Mouse (Mus musculus) cerebellum, adult 2 months (tissue): ENCODE measurements around the gene Tmem88. TPM values are rescaled to one million over a fixed set of nuclear protein-coding genes. Genes with fewer than 3 reads are reported as not detected.

ENCODE experiments used
- DNase-seq, 2 experiments: peaks; one replicate each; pipeline ENCODE4 v3.0.0; 2021
- H3K27ac ChIP-seq: fragments of 200-500 bp; 2 replicates; pipeline ENCODE4 v1.5.1; 2012; ENCODE audit warnings: low read length, control low read depth, inconsistent platforms; ENCODE audit not compliant: insufficient read depth
- H3K27me3 ChIP-seq: fragments of 200-500 bp; 2 replicates; pipeline ENCODE4 v1.6.1; 2012; ENCODE audit warnings: inconsistent platforms, mild to moderate bottlenecking, low read length, moderate library complexity; ENCODE audit not compliant: control insufficient read depth, insufficient read depth
- H3K4me1 ChIP-seq: fragments of 200-500 bp; 2 replicates; pipeline ENCODE4 v1.6.1; 2011; ENCODE audit warnings: low read length; ENCODE audit not compliant: control insufficient read depth, insufficient read depth
- H3K4me3 ChIP-seq: fragments of 200-500 bp; replicated peaks from 2 replicates; pipeline ENCODE3; 2011; ENCODE audit warnings: mild to moderate bottlenecking, low read depth, low read length, control low read depth; ENCODE audit not compliant: insufficient read depth
- CTCF ChIP-seq: fragments of 200-500 bp; IDR thresholded peaks from 2 replicates; pipeline ENCODE4 v1.5.1; 2011; ENCODE audit warnings: low read depth, mild to moderate bottlenecking, control low read depth, low read length, moderate library complexity, borderline replicate concordance; ENCODE audit not compliant: insufficient read depth
- POLR2A ChIP-seq: fragments of 200-500 bp; IDR thresholded peaks from 2 replicates; pipeline ENCODE4 v1.6.1; 2011; ENCODE audit warnings: low read length, control low read depth, borderline replicate concordance; ENCODE audit not compliant: insufficient read depth
- WGBS: fragments of 180-500 bp; shearing (Covaris S2); methylation state at CpG from one replicate; pipeline ENCODE4 v1.1.7; 2018; 5-methylcytosine and 5-hydroxymethylcytosine counted together
- polyA plus RNA-seq: library from polyadenylated mRNA; depleted of rRNA; stranded (reverse); fragments of >200 nt; gene quantifications from 2 replicates; pipeline ENCODE4 v1.2.3, GENCODE M21; 2012

Tmem88 gene
- polyA plus RNA-seq, 1 experiment, result 6.0 TPM

DNA sequence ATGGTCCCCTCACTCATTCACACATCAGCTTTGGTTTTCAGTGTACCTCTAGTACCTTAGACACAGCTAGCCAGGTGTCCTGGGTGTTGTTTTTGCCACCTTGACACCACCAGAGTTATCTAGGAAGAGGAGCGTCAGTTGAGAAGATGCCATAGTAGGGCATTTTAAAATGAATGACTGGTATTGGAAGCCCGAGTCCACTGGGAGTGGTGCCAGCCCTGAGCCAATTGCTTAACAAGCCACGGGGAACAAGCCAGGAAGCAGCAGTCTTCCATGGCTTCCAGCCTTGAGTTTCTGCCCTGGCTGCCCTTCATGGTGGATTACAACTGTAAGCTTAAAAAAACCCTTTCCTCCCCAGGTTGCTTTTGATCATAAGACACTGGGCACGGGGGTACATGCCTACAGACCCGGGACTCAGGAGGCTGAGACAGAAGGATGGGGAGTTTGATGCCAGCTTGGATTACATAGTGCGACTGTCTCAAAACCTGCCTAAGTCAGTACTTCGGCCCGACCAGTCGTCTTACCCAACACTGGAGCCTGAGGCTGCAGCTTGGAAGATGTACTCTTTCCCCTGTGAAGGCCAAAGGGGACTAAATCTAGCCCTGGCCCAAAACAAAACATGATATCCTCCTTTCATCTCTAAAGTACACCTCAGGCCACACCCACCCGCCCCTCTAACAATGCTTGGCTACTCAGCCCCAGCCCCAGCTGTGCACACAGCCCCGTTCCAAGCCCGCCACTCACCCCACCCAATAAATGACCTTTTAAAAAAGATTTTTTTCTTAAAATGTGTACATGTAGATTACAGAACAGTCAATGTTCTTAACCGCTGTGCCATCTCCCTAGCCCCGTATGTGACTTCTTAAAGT is 8.3 kb downstream of the Tmem88 start:
- WGBS, result 30% methylated on average over 14 of the region's 14 CpGs
- Histone ChIP-seq H3K27ac (no peak overlapping the region), H3K4me1 (0 out of 2 replicates have a peak, but pooled peaks cover 4% of the 10 kb centered on the region), H3K4me3 (no peak overlapping the region), H3K27me3 (no peaks in the 10 kb centered on the region)
- DNase-seq, result peak; percentile 50 to 57
- TF ChIP-seq POLR2A (no peak), CTCF (0 out of 2 replicates have a peak, but pooled peaks have one; percentile 8)

DNA sequence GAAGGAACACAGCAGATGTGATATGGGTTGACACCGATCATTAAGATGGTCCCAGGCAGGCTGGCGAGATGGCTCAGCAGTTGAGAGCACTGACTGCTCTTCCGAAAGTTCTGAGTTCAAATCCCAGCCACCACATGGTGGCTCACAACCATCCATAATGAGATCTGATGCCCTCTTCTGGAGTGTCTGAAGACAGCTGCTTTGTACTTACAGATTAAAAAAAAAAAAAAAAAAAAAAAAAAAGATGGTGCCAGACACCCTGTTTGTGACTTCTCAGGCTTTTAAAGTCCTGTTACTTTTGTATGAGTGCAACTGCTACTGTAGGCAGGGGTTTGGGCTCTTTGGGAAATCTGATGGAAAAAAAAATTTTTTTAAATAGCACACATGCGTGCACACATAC is 9.4 kb downstream of the Tmem88 start:
- WGBS, result 94% methylated on average over 4 of the region's 4 CpGs
- TF ChIP-seq POLR2A (no peak), CTCF (no peak)
- Histone ChIP-seq H3K27me3 (no peaks in the 10 kb centered on the region), H3K27ac (no peak overlapping the region), H3K4me3 (no peak overlapping the region), H3K4me1 (0 out of 2 replicates have a peak, but pooled peaks cover 4% of the 10 kb centered on the region)
- no peak for DNase-seq

DNA sequence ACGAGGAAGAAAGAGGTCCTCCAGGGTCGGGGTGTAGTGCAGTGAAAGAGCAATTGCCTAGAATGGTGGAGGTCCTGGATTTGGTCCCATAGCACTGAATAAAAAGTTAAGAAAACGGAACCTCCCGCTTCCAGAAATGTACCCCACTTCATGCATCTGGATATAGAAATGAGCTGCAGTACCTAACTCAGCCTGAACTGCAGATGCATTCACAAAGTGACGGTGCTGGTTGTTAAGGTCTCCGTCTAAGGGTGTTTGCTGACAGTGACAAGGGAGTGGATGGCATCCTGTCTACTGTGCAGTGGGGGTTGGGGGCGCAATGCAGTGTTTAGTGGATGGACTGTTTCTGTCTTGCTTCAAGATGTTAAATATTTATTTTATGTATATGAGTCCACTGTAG is 11.3 kb downstream of the Tmem88 start:
- Histone ChIP-seq H3K27ac (no peak overlapping the region), H3K4me1 (peaks cover 12% of the 10 kb centered on the region), H3K27me3 (no peaks in the 10 kb centered on the region), H3K4me3 (no peak overlapping the region)
- 83% methylated on average over 7 of the region's 7 CpGs for whole genome bisulfite sequencing
- DNase-seq, result no peak
- TF ChIP-seq CTCF (no peak), POLR2A (no peak)

DNA sequence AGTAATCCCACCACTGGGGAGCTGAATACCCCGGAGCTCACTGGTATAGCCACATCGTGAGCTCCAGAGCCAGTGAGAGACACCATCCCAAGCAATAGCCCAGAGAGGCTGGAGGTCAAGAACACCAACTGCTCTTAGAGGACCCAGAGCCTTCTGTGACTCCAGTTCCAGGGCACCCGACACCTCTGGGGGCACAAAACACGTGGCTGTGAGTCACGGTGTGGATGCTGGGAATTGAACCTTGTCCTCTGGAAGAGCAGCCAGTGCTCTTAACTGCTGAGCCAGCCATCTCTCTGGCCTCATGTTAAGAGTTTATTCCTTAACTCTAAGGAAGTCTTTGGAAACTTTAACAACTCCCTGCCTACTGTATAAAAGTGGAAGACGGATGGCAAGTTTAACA is 13.1 kb downstream of the Tmem88 start:
- H3K27me3 ChIP-seq, result no peaks in the 10 kb centered on the region
- H3K4me1 ChIP-seq, result peaks cover 18% of the 10 kb centered on the region
- TF ChIP-seq CTCF (no peak), POLR2A (no peak)
- H3K4me3 ChIP-seq, result no peak overlapping the region
- H3K27ac ChIP-seq, result no peak overlapping the region
- DNase-seq, result no peak
- WGBS, result 82% methylated on average over 6 of the region's 6 CpGs

DNA sequence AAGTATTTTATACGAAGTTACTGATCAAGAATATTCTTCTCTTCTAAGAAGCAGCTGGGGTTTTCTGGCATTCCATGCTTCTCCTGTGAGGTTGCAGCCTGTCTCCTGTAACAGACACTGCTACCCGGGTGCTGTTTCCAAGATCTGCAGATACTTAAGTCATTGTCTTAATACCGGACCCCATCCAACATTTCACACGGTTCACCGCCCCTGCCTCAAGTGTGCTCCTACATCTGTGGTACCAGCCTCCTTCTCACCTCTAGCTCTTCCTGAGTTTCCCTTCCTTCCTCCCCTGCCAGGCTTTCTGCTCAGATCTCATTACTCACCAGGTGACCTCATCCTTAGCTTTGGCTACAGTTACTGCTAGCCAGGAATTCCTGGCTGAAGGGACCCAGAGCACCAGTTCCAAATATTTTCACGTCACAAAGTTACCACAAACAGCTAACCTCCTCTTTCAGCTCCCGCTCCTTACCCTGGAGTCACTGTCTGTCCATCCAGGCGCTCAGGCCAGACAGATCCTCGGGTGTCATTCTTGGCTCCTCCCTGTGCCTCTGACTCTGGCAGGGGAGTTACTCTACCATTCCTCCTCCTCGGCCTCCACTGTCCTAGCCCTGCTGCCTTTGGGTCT is 15.4 kb downstream of the Tmem88 start:
- Histone ChIP-seq H3K4me1 (peaks cover 15% of the 10 kb centered on the region), H3K4me3 (no peak overlapping the region), H3K27ac (no peak overlapping the region), H3K27me3 (no peaks in the 10 kb centered on the region)
- 15% methylated on average over 10 of the region's 10 CpGs for WGBS
- TF ChIP-seq CTCF (no peak), POLR2A (no peak)
- DNase-seq, result peak; percentile 33 to 70

DNA sequence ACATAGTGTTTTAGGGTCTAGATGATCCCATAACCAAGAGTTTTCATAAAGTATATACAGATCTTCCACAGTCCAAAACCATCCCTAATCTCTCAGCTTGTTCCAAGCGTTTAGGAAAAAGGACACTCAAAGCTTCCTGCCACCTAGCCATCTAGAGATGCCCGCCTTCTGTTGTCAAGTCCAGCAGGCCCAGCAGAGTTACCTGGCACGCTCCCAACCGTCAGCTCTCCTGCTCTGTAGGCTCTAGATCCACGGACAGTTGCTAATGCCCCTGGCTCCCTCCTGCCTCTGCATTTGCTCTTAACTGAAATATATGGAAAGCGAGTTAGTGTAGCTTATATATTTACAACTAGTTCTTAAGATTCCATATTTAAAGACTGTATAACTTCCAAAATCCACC is 16.7 kb downstream of the Tmem88 start:
- WGBS, result 12% methylated on average over 6 of the region's 6 CpGs
- Histone ChIP-seq H3K27ac (no peak overlapping the region), H3K4me3 (no peak overlapping the region), H3K27me3 (no peaks in the 10 kb centered on the region), H3K4me1 (peaks cover 15% of the 10 kb centered on the region)
- peak; percentile 69 to 80 for DNase-seq
- TF ChIP-seq CTCF (no peak), POLR2A (no peak)

DNA sequence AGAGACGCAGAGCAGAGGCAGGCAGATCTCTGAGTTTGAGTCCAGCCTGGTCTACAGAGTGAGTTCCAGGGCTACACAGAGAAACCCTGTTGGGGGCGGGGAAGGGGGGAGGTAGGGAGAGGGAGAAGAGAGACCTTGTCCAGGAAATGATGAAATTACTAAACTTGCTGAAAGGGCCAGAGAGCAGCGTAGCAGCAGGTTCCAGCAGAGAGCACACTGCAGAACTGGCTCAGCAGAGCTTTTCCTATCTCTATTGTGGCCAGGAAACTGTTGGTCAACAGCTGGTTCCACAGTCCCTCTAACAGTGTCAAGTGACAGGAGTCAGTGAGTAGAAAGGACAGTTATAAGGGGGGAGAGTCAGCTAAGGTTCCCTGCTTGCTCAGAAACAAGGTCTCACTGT is 18.4 kb downstream of the Tmem88 start:
- TF ChIP-seq POLR2A (no peak), CTCF (no peak)
- Histone ChIP-seq H3K4me3 (no peak overlapping the region), H3K27ac (no peak overlapping the region), H3K4me1 (peaks cover 15% of the 10 kb centered on the region), H3K27me3 (no peaks in the 10 kb centered on the region)
- 91% methylated on average over 3 of the region's 3 CpGs for WGBS
- no peak for DNase-seq

DNA sequence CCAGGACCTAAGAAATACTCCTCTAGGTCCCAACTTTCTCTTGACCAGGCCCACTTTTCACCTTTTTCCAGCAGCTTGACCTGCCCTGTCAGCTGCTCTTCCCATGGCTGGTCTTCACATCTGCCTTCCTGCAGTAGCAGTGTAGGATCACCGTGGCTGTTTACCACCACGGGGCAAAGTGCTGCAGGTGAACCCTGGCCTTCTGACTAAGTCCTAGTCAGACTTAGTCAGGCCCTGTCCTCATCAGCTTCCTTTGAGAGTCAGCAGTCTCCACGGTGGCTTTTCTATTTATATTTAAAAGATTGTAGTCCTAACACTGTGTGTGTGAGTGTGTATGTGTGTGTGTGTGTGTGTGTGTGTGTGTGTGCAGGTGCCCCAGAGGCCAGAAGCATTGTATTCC is 20.3 kb downstream of the Tmem88 start:
- 84% methylated on average over 3 of the region's 3 CpGs for WGBS
- no peak for TF ChIP-seq CTCF
- no peak for TF ChIP-seq POLR2A
- DNase-seq, result no peak

More for the DNA sequence above, 20.3 kb downstream of the Tmem88 start:
- Histone ChIP-seq H3K4me3 (no peak overlapping the region), H3K4me1 (peaks cover 19% of the 10 kb centered on the region), H3K27ac (no peak overlapping the region), H3K27me3 (no peaks in the 10 kb centered on the region)
